Mouse (Mus musculus): Measurements from ENCODE around the gene U2surp. TPM values are rescaled to one million over a fixed set of nuclear protein-coding genes. Genes with fewer than 3 reads are reported as not detected.
"Not testable (repeated sequence)": the region's sequence is repeated elsewhere in the genome, so short reads cannot be mapped to it uniquely, and the experiment has no call there.

U2surp gene
- polyA plus RNA-seq, 1 experiment from 2014 or later: 153 TPM

DNA sequence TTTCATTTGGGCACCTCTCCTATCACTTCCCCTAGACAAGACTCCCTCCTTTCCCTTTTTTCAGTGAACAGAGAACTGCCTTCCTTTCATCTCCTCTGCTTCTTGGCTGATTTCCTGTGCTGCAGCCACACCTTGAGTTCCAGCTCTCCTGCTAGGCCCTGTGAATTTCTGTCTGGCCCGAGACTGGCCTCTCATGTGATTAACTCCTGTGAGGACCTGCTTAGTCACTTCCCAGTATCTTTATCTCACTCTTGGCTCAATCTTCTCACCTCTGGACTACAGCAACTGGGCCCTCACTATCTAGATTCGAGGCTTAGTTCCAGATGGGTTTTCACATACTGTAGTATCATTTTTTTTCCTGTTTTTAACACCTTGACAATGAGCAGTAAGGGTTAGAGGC, 15.9 kb upstream of the U2surp start:
- no peak overlapping the region for H3K27ac ChIP-seq
- no peaks in the 10 kb centered on the region for H3K36me3 ChIP-seq
- WGBS: 59% methylated on average over 2 of the region's 2 CpGs
- ATAC-seq: no peak
- H3K9me3 ChIP-seq: no peaks in the 10 kb centered on the region
- no peak overlapping the region for H3K4me2 ChIP-seq (replicated peaks)
- no peaks in the 10 kb centered on the region for H3K4me1 ChIP-seq (replicated peaks)
- no peak overlapping the region for H3K9ac ChIP-seq (replicated peaks)
- no peaks in the 10 kb centered on the region for H3K27me3 ChIP-seq
- no peak overlapping the region for H3K4me3 ChIP-seq (replicated peaks)

DNA sequence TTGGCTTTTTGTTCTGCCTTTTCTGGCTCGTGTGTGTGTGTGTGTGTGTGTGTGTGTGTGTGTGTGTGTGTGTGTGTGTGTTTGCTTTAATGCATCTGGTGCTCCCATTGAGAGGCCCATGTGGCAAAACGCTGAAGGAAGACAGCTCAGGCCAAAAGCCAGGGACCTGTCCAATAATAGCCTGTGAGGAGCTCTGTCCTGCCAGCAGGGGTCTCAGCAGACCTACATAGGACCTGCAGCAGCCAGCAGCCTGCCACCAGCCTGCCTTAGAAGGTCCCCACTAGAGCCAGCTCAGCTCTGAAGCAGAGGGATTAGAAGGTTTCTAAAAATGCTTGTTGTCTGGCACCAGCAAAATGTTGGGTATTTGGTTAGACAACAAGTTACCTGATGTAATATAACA, 14.2 kb upstream of the U2surp start:
- peak; percentile 73 for ATAC-seq
- 17% methylated on average over 2 of the region's 2 CpGs for WGBS
- no peaks in the 10 kb centered on the region for H3K9me3 ChIP-seq
- H3K36me3 ChIP-seq: no peaks in the 10 kb centered on the region
- no peaks in the 10 kb centered on the region for H3K27me3 ChIP-seq
- no peak overlapping the region for H3K9ac ChIP-seq (replicated peaks)
- H3K27ac ChIP-seq: no peak overlapping the region
- no peak overlapping the region for H3K4me2 ChIP-seq (replicated peaks)
- no peaks in the 10 kb centered on the region for H3K4me1 ChIP-seq (replicated peaks)
- no peak overlapping the region for H3K4me3 ChIP-seq (replicated peaks)

DNA sequence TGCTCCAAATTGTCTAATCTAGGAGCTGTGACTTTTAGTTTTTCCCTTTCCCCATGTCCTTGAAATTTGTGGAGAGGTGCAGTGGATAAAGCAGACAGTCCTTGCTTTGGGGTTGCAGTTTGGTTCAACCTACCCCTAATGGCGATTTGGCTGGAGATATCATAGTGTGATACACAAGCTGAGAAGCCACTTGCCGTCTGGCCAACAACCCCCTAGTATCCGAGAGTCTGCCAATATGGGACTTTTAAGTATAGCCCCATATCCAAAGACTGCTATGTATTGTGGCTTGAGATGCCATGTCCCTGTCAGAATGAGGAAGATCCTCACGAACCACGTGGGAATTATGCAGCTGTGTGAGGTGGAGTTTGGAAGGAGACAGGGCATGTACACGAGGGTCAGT, 13.6 kb upstream of the U2surp start:
- 82% methylated on average over 6 of the region's 6 CpGs for WGBS
- no peak overlapping the region for H3K4me2 ChIP-seq (replicated peaks)
- no peaks in the 10 kb centered on the region for H3K4me1 ChIP-seq (replicated peaks)
- no peaks in the 10 kb centered on the region for H3K9me3 ChIP-seq
- H3K9ac ChIP-seq (replicated peaks): no peak overlapping the region
- no peak overlapping the region for H3K4me3 ChIP-seq (replicated peaks)
- H3K27me3 ChIP-seq: no peaks in the 10 kb centered on the region
- ATAC-seq: no peak
- no peaks in the 10 kb centered on the region for H3K36me3 ChIP-seq
- no peak overlapping the region for H3K27ac ChIP-seq

DNA sequence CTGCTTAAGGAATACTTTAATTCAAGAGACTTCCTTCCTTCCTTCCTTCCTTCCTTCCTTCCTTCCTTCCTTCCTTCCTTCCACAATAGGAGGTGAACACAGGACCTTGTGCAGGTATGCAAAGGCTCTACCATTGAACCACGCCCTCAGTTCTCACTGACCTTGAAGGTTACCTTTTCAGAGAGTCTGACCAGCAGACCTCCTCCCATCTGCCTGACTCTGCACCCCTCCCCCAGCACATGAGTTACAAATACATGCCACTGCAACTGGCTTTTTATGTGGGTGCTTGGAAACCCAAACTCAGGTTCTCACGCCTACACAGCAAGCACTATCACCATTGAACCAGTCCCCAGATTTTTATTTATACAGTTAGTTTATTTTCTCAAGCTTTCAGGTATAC, 10.8 kb upstream of the U2surp start:
- Histone ChIP-seq H3K9ac (replicated peaks) (no peak overlapping the region), H3K9me3 (no peaks in the 10 kb centered on the region), H3K4me1 (replicated peaks) (no peaks in the 10 kb centered on the region), H3K27me3 (no peaks in the 10 kb centered on the region), H3K36me3 (no peaks in the 10 kb centered on the region), H3K27ac (no peak overlapping the region), H3K4me3 (replicated peaks) (no peak overlapping the region), H3K4me2 (replicated peaks) (no peak overlapping the region)
- 82% methylated on average over 2 of the region's 2 CpGs for WGBS
- ATAC-seq: no peak

DNA sequence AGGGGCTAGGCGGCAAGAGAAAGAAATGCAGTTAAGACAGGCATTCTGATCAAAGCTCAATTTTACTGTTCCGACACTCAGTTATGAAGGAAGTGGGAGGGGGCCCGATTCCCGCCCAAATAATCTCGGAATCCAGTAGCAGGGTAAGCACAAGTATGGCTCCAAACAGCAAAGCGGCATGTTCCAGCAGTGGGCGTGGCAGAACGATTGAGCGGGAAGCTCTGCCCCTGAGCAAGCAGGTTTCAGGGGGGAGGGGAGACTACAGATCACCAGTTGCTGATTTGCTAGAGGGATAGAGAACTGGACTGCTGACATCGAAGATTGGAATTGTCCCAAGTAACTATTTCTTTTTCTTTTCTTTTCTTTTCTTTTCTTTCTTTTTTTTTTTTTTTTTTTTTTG, 9.8 kb upstream of the U2surp start:
- WGBS: 60% methylated on average over 10 of the region's 10 CpGs

DNA sequence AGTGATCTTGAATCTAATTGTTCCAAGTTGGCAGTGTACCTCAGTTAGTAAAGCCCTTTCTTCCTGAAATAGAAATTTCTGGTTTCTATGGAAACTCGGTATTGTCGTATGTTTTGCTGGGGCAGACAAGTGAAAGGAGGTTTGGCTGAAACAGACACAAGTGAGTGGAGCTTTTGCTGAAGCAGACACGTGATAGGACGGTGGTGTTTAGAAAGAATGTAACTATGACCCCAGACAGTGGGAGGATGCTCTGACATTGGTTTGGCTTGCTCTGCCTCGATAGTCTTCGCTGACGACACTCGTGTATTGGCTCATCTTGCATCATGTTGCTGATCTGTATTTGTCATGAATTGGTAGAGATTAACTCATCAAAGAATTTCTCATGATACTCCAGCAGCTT, 9.2 kb upstream of the U2surp start:
- no peak overlapping the region for H3K9ac ChIP-seq (replicated peaks)
- no peaks in the 10 kb centered on the region for H3K9me3 ChIP-seq
- no peaks in the 10 kb centered on the region for H3K27me3 ChIP-seq
- no peak overlapping the region for H3K4me3 ChIP-seq (replicated peaks)
- whole genome bisulfite sequencing: 92% methylated on average over 8 of the region's 8 CpGs
- no peak overlapping the region for H3K4me2 ChIP-seq (replicated peaks)
- H3K36me3 ChIP-seq: no peaks in the 10 kb centered on the region
- ATAC-seq: no peak
- H3K4me1 ChIP-seq (replicated peaks): no peaks in the 10 kb centered on the region
- no peak overlapping the region for H3K27ac ChIP-seq

More for the DNA sequence above, 9.8 kb upstream of the U2surp start:
- H3K27ac ChIP-seq: no peak overlapping the region
- H3K4me1 ChIP-seq (replicated peaks): no peaks in the 10 kb centered on the region
- H3K36me3 ChIP-seq: no peaks in the 10 kb centered on the region
- H3K9me3 ChIP-seq: no peaks in the 10 kb centered on the region
- H3K4me2 ChIP-seq (replicated peaks): no peak overlapping the region
- no peak overlapping the region for H3K9ac ChIP-seq (replicated peaks)
- H3K4me3 ChIP-seq (replicated peaks): no peak overlapping the region
- no peaks in the 10 kb centered on the region for H3K27me3 ChIP-seq
- ATAC-seq: no peak

DNA sequence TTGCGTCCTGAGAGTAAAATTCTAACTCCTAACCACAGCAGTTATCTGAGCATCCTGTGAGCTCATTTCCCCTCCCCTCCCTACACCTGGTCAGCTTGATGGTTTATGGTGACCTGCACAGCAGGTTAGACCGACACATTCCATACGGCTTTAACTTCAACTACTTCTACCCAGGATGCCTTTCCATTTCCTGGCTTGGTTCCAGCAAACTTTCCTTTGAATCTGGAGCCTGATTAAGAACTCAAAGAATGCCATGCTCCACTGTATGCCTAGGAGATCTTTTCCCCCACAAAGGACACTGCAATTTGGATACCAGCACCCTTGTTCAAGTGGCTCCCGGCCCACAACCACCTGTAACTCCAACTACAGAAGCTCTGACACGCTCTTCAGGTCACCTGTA, 8.8 kb upstream of the U2surp start:
- Histone ChIP-seq H3K27ac (no peak overlapping the region), H3K9me3 (no peaks in the 10 kb centered on the region), H3K4me3 (replicated peaks) (no peak overlapping the region), H3K4me1 (replicated peaks) (no peaks in the 10 kb centered on the region), H3K4me2 (replicated peaks) (no peak overlapping the region), H3K36me3 (no peaks in the 10 kb centered on the region), H3K27me3 (no peaks in the 10 kb centered on the region), H3K9ac (replicated peaks) (no peak overlapping the region)
- ATAC-seq: no peak
- WGBS: 86% methylated on average over 5 of the region's 5 CpGs

DNA sequence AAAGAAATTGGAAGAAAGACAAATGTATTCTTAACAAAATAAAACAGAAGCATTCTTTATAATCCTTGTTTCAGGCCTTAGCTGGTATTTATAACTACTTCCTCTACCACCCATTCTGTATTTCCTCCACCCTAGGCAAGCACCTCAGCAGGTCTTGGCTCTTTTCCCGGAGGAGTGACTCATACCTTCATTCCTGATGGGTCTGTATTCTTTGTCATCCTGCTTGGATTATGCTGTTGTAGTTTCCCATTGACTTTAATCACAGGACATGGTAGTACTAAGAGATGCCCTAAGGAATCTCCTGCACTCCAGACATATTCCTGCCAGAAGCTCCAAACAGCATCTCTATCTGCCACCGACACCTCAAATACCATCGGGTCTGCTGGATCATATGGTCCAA, 2.6 kb upstream of the U2surp start:
- not testable (repeated sequence) for H3K27me3 ChIP-seq; H3K9me3 ChIP-seq; H3K9ac ChIP-seq (replicated peaks); H3K4me3 ChIP-seq (replicated peaks); ATAC-seq; H3K36me3 ChIP-seq; H3K4me2 ChIP-seq (replicated peaks); H3K27ac ChIP-seq
- WGBS: 92% methylated on average over 3 of the region's 3 CpGs
- peaks cover 18% of the 10 kb centered on the region for H3K4me1 ChIP-seq (replicated peaks)

DNA sequence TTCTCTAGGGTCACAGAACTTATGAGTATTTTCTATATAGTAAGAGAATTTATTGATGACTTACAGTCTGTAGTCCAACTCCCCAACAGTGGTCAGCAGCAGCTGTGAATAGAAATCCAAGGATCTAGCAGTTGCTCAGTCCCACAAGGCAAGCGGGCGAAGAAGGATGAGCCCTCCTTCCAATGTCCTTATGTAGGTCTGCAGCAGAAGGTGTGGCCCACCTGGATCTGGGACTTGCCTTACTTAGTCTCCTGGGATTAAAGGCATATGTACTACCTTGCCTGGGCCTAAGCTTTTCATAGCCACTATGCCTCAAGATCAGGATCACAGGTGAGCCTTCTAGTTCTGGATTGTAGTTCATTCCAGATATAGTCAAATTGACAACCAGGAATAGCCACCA, 2.0 kb upstream of the U2surp start:
- Histone ChIP-seq H3K27me3 (no peaks in the 10 kb centered on the region), H3K36me3 (no peaks in the 10 kb centered on the region), H3K4me1 (replicated peaks) (peaks cover 18% of the 10 kb centered on the region), H3K9ac (replicated peaks) (no peak overlapping the region), H3K9me3 (no peaks in the 10 kb centered on the region), H3K4me3 (replicated peaks) (no peak overlapping the region), H3K4me2 (replicated peaks) (no peak overlapping the region), H3K27ac (no peak overlapping the region)
- WGBS: 95% methylated on average over 2 of the region's 2 CpGs
- ATAC-seq: no peak

DNA sequence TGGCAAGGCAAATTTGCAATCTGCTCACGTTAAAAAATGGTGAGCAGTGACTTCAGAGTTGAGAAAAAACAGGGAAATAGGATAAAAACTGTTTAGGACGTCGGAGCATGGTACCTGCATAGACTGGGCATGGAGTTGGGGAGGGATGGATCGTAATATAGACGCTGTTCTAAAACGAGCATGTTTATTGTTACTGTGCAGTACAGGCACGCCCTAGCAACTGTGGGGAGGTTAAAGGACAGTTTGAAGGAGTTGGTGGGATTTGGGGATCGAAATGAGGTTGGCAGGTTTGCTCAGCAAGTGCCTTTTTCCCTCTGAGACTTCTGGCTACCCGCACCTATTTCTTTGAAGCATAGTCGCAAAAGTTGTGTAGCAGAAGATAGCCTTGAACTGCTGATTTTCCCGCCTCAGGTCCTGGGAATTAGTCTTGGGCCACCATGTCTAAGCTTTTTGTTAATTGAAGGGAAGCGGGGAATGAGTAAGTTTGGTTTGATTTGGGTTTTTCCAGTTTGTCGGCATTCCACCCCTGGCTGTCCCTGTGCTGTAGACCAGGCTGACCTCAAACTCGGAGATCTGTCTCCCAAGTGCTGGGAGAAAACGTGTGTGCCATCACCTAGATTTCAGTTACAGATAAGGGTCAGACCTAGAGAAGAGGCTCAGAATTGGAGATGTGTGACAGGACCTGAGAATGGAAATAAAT, 685 bp upstream of the U2surp start:
- no peaks in the 10 kb centered on the region for H3K9me3 ChIP-seq
- H3K27me3 ChIP-seq: no peaks in the 10 kb centered on the region
- H3K36me3 ChIP-seq: no peaks in the 10 kb centered on the region
- ATAC-seq: peak; percentile 73
- peak overlapping the region; percentile 91 for H3K4me3 ChIP-seq (replicated peaks)
- WGBS: 23% methylated on average over 15 of the region's 15 CpGs
- H3K4me1 ChIP-seq (replicated peaks): peaks cover 18% of the 10 kb centered on the region
- H3K4me2 ChIP-seq (replicated peaks): peak overlapping the region; percentile 87
- peak overlapping the region; percentile 56 for H3K9ac ChIP-seq (replicated peaks)
- peak overlapping the region; percentile 68 for H3K27ac ChIP-seq

DNA sequence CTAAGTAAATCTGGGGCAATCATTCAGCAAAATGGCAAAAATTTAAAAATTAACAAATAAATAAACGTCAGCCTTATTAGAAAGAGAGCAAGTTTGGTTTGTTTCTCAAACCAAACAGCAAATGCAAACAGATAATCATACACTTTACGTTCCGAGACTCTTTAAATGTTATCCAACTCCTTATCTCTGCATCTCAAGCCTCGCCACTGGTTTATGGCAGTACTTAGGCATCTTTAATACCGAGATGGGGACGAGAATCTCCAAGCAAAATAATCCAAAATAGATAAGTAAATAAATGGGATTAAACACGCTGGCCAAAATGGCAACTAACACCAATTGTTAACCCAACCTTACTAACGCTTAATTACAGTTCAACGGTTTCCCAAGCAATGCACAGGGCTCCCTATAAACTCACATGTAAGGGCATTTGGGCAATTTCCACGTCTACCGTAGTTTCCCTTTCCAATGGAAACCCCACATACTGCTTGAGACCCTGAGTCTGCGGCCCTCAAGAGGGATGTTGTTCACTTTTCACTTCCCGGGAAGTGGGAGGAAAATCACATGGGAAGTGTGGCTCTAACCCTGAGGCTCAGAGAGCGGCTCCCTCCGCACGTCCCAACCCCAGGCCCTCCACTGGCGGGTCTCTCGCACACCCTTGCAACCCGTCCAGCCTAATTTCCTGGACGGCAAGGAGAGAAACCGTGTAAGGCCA, 947 bp downstream of the U2surp start:
- H3K4me3 ChIP-seq (replicated peaks): peak overlapping the region; percentile 91
- H3K9me3 ChIP-seq: no peaks in the 10 kb centered on the region
- ATAC-seq: no peak
- WGBS: 9% methylated on average over 21 of the region's 21 CpGs
- H3K36me3 ChIP-seq: no peaks in the 10 kb centered on the region
- peak overlapping the region; percentile 90 for H3K9ac ChIP-seq (replicated peaks)
- H3K27me3 ChIP-seq: no peaks in the 10 kb centered on the region
- H3K27ac ChIP-seq: peak overlapping the region; percentile 83; the same call in 1 of the 2 replicates
- H3K4me2 ChIP-seq (replicated peaks): peak overlapping the region; percentile 87
- H3K4me1 ChIP-seq (replicated peaks): peaks cover 18% of the 10 kb centered on the region

DNA sequence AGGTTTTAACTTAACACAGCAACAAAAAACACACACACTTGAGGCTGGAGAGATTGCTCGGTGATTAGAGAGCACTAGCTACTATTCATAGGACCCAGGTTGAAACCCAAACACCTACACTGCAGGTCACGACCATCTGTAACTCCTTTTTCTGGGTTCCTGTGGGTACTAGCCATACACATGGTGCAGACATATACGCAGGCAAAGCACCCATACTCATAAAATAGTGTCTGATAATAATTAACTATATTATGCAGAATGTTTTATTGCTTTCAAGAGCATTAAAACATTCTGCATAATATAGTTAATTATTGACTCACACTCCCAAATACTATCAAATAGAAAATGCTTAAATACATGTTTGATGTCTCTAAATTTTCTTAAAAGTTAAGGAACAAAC, 6.1 kb downstream of the U2surp start:
- H3K4me3 ChIP-seq (replicated peaks): no peak overlapping the region
- no peaks in the 10 kb centered on the region for H3K9me3 ChIP-seq
- no peak overlapping the region for H3K4me2 ChIP-seq (replicated peaks)
- 0 out of 2 replicates have a peak, but pooled peaks cover 3% of the 10 kb centered on the region for H3K36me3 ChIP-seq
- ATAC-seq: no peak
- H3K27me3 ChIP-seq: no peaks in the 10 kb centered on the region
- peaks cover 7% of the 10 kb centered on the region for H3K4me1 ChIP-seq (replicated peaks)
- H3K27ac ChIP-seq: no peak overlapping the region
- 91% methylated on average over 3 of the region's 3 CpGs for WGBS
- no peak overlapping the region for H3K9ac ChIP-seq (replicated peaks)
